Mouse (Mus musculus) lung, postnatal 0 days (tissue): ENCODE results near the gene Pdxdc1. TPM values are rescaled to one million over a fixed set of nuclear protein-coding genes. Genes with fewer than 3 reads are reported as not detected.
"Not testable (repeated sequence)": the region's sequence is repeated elsewhere in the genome, so short reads cannot be mapped to it uniquely, and the experiment has no call there.

ENCODE experiments used
- ATAC-seq: fragments of 200-750 bp; cut with Nextera tagmentation; 2 replicates; pipeline ENCODE4 v1.8.0; 2017; ENCODE audit warnings: moderate library complexity
- DNase-seq: peaks from one replicate; pipeline ENCODE4 v3.0.0-alpha.2; 2016; ENCODE audit warnings: low spot score
- H3K27ac ChIP-seq: fragments of 300-500 bp; sonication (generic); 2 replicates; pipeline ENCODE4 v1.5.1; 2014; ENCODE audit warnings: antibody characterized with exemption, mild to moderate bottlenecking, low read length, mixed read lengths
- H3K27me3 ChIP-seq: fragments of 300-500 bp; sonication (generic); replicated peaks from 2 replicates; pipeline ENCODE4 v1.6.1; 2014; ENCODE audit warnings: low read length, mixed read lengths; ENCODE audit not compliant: insufficient read depth
- H3K36me3 ChIP-seq: fragments of 300-500 bp; sonication (generic); 2 replicates; pipeline ENCODE4 v1.6.1; 2014; ENCODE audit warnings: low read length, mixed read lengths; ENCODE audit not compliant: insufficient read depth
- H3K4me1 ChIP-seq: fragments of 300-500 bp; sonication (generic); 2 replicates; pipeline ENCODE4 v1.6.1; 2014; ENCODE audit warnings: antibody characterized with exemption, low read depth, low read length, mixed read lengths; ENCODE audit not compliant: insufficient read depth
- H3K4me2 ChIP-seq: fragments of 300-500 bp; sonication (generic); replicated peaks from 2 replicates; pipeline ENCODE4 v1.6.1; 2014; ENCODE audit warnings: low read depth, mild to moderate bottlenecking, low read length, moderate library complexity, mixed read lengths
- H3K4me3 ChIP-seq: fragments of 300-500 bp; sonication (generic); 2 replicates; pipeline ENCODE4 v1.5.1; 2014; ENCODE audit warnings: low read depth, low read length
- H3K9ac ChIP-seq: fragments of 300-500 bp; sonication (generic); replicated peaks from 2 replicates; pipeline ENCODE4 v1.6.1; 2014; ENCODE audit warnings: low read depth, mild to moderate bottlenecking
- H3K9me3 ChIP-seq: fragments of 300-500 bp; sonication (generic); 2 replicates; pipeline ENCODE4 v1.6.1; 2016; ENCODE audit warnings: low read length, mixed read lengths
- CTCF ChIP-seq: IDR thresholded peaks from 2 replicates; pipeline ENCODE4 v1.5.1; 2016; ENCODE audit warnings: antibody characterized with exemption, mild to moderate bottlenecking
- EP300 ChIP-seq: IDR thresholded peaks from 2 replicates; pipeline ENCODE4 v1.6.1; 2016; ENCODE audit warnings: antibody characterized with exemption, mild to moderate bottlenecking, control low read depth
- WGBS: fragments of 180-500 bp; shearing (Covaris S2); extraction: QIAGEN DNeasy Blood & Tissue Kit; methylation state at CpG from one replicate; pipeline ENCODE4 v1.1.7; 2014; 5-methylcytosine and 5-hydroxymethylcytosine counted together
- polyA plus RNA-seq: library from polyadenylated mRNA; unstranded; fragments of >200 nt; fragmentation: Nextera tagmentation; extraction: Ambion mirVana; gene quantifications from 2 replicates; pipeline ENCODE4 v1.2.1, GENCODE M21; 2015

Gene Pdxdc1
- polyA plus RNA-seq, 1 experiment from 2014 or later, result 57.0 TPM

DNA sequence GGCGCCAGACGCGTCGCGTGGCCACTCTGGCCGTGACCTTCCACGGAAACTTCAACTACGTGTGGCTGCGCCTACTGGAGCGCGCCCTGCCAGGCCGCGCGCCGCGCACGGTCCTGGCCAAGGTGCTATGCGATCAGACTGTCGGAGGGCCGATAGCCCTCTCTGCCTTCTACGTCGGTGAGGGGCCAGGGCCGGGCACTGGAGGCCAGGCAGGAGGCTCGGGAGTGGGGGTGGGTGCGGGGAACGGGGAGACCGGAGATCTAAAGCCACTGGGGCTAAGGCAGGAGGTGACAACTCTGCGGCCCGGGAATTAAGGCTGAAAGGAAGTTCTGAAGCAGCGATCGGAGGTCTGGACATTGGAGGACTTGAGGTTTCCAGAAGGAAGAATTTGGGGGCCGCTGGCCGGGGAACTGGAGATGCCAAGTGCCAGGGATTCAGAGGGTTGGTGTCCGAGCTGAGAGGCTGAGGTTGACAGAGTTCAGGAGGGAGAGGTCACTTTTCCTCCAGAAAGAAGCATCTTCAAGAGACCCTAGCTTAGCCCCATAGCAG lies 38.0 kb upstream of the Pdxdc1 start:
- Histone ChIP-seq H3K4me3 (peak overlapping the region; percentile 48), H3K9ac (peak overlapping the region; percentile 34; the same call in 1 of the 2 replicates), H3K27me3 (no peaks in the 10 kb centered on the region), H3K36me3 (no peaks in the 10 kb centered on the region), H3K4me2 (peak overlapping the region; percentile 74), H3K9me3 (no peaks in the 10 kb centered on the region), H3K27ac (no peak overlapping the region), H3K4me1 (no peaks in the 10 kb centered on the region)
- no peak for DNase-seq
- TF ChIP-seq EP300 (no peak), CTCF (no peak)
- peak; percentile 82 for ATAC-seq
- WGBS, result 2% methylated on average over 34 of the region's 34 CpGs

DNA sequence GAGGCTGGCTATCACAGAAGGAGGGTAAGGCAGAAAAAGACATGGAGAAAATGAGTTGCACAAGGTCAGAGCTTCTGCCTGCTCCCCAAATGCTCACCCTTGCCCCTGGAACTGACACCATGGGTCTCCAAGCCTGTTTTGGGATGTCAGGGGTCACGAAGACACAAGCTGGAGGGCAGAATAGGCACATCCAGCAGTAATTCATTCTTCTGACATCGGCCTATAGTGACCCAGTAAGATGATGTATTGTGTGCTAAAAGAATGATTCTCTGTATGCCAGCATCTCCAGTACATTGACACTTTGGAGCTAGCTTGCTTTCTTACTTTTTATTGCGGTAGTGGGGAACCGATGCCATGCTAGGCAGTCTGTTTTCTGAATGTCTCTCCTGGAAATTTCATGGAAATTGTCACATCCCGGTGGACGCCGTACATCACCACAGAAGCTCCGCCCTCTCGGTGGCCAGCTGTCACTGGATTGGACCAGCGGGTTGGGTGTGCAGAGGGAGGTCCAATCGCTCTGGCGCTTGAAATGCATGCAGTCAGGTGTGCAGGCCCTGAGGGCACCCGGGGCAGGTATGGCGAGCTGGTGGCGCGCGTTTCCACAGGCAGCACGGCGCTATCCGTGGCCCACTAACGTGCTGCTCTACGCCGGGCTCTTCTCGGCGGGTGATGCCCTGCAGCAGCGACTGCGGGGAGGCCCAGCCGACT lies 37.4 kb upstream of the Pdxdc1 start:
- H3K4me2 ChIP-seq, result peak overlapping the region; percentile 74
- no peaks in the 10 kb centered on the region for H3K27me3 ChIP-seq
- no peaks in the 10 kb centered on the region for H3K4me1 ChIP-seq
- peak overlapping the region; percentile 48 for H3K4me3 ChIP-seq
- no peaks in the 10 kb centered on the region for H3K36me3 ChIP-seq
- H3K9ac ChIP-seq, result no peak overlapping the region
- 5% methylated on average over 28 of the region's 28 CpGs for WGBS
- no peaks in the 10 kb centered on the region for H3K9me3 ChIP-seq
- ATAC-seq, result peak; percentile 97
- TF ChIP-seq EP300, result no peak
- TF ChIP-seq CTCF, result no peak
- no peak overlapping the region for H3K27ac ChIP-seq
- peak; percentile 78 for DNase-seq

GRCm38 (mm10) chr16:13927456-13928075 lies 24.6 kb upstream of the Pdxdc1 start:
- H3K9me3 ChIP-seq, result no peaks in the 10 kb centered on the region
- no peaks in the 10 kb centered on the region for H3K4me1 ChIP-seq
- ATAC-seq (no peak), DNase-seq (no peak)
- H3K27me3 ChIP-seq, result no peaks in the 10 kb centered on the region
- WGBS, result 94% methylated on average over 4 of the region's 4 CpGs
- H3K36me3 ChIP-seq, result no peaks in the 10 kb centered on the region
- H3K4me2 ChIP-seq, result no peak overlapping the region
- H3K4me3 ChIP-seq, result no peak overlapping the region
- no peak overlapping the region for H3K27ac ChIP-seq
- H3K9ac ChIP-seq, result no peak overlapping the region
- TF ChIP-seq CTCF (no peak), EP300 (no peak)

DNA sequence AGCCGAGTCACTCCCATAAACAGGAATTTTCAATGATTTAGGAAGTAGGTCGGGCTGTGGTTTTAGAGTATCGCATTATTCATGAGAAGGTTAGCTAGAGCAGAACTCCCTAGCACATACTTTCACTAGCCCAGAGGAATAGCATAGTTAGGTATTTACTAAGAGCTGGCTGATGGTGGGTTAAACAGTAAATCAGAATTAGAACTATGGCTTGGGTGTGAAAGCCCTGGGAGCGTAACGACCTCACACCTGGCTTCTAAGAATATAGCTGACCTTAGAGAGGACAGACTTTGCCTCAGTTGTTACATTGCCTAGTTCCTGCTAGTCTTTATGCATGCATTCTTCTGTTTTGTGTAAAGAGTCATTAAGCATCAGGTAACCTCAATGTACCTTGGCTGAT lies 20.0 kb upstream of the Pdxdc1 start:
- not testable (repeated sequence) for H3K27me3 ChIP-seq, ATAC-seq, H3K9me3 ChIP-seq, H3K27ac ChIP-seq, DNase-seq, H3K4me1 ChIP-seq, H3K9ac ChIP-seq, H3K4me3 ChIP-seq, H3K36me3 ChIP-seq, H3K4me2 ChIP-seq
- 97% methylated on average over 5 of the region's 5 CpGs for WGBS

DNA sequence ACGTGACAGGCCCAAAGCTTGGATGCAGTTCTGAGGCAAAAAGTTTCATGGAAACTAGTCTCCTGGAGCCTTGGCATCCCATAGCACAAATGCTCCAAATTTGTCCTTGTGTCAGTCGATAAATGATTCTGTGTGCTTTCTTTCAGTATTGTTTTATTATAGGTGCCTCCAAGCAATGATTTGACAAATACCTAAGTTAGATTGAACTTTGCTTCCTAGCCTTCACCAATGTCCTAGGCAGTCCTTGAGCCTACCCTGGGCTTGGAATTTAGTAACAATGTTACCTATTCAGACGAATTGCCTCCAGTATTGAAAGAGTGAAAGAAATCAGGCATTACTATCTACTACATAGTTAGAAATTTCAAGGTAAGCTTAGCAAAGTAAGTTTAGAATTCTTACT lies 19.6 kb upstream of the Pdxdc1 start:
- WGBS, result 91% methylated on average over 3 of the region's 3 CpGs
- DNase-seq, H3K9ac ChIP-seq, H3K4me1 ChIP-seq, H3K27ac ChIP-seq, H3K9me3 ChIP-seq, H3K4me2 ChIP-seq, H3K4me3 ChIP-seq, ATAC-seq, H3K36me3 ChIP-seq, H3K27me3 ChIP-seq: not testable (repeated sequence)

DNA sequence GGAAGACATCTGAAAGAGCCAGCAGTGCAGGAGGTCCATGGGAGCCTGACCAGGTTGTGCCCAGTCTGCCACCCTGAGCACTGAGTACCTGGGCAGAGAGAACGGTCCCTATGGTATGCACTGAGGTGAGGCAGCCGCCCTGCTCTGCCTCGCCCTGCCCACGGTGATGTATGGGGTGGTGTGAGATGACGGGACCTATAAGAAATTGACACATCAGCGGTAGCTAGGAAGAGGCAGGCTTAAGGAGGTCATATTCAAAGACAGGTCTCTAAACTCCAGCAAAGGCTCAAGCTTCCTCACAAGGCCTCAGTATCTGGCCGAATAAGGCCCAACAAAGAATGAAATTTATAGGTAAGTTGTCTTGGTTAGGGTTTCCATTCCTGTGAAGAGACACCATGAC lies 18.9 kb upstream of the Pdxdc1 start:
- Histone ChIP-seq H3K4me3 (no peak overlapping the region), H3K36me3 (no peaks in the 10 kb centered on the region), H3K27me3 (no peaks in the 10 kb centered on the region), H3K9ac (no peak overlapping the region), H3K4me1 (no peaks in the 10 kb centered on the region), H3K4me2 (no peak overlapping the region), H3K27ac (no peak overlapping the region), H3K9me3 (no peaks in the 10 kb centered on the region)
- ATAC-seq (no peak), DNase-seq (no peak)
- 97% methylated on average over 7 of the region's 7 CpGs for WGBS
- TF ChIP-seq CTCF (no peak), EP300 (no peak)
